Mouse (Mus musculus): ENCODE data around the gene Prdm9. TPM values are rescaled to one million over a fixed set of nuclear protein-coding genes. Genes with fewer than 3 reads are reported as not detected.

Gene Prdm9
- total and polyA plus RNA-seq, 3 experiments, result 4.4 to 6.6 (median 5.0) TPM

DNA sequence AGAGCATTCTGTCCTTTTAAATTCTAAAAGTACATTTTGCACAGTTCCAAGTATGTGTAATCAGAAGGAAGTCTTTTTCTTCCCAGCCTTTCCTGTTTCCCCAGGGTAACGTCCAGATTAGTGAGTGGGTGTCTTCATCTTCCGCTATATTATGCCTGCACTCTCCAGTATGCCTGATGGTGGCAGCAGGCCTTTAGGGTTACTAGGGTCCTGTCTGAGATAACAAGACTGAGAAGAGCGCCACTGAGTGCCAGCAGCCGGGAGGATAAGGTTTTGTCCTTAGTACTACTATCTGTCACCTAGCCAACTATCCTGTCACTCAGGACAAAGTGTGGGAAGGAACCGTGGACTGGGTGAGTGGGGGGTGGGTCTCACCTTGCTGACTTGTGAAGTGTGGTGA lies 46.4 kb downstream of the Prdm9 start:
- no peak overlapping the region for H3K4me2 ChIP-seq (ENCODE audit: insufficient read depth, low read depth, poor library complexity, severe bottlenecking)

GRCm38 (mm10) chr17:15510694-15511093 lies 53.5 kb downstream of the Prdm9 start:
- Histone ChIP-seq H3K9me3 (replicated peaks; ENCODE audit: low read length) (no peaks in the 10 kb centered on the region), H3K27ac (ENCODE audit: insufficient read depth, low read depth) (no peak overlapping the region), H3K36me3 (replicated peaks in 1 of 2; ENCODE audit: control insufficient read depth in 1 of 2, insufficient read depth in 1 of 2, low read length in 1 of 2) (peaks cover 71 to 87% of the 10 kb centered on the region in 2 experiments), H3K4me3 (replicated peaks in 1 of 3; ENCODE audit: low read depth in 2 of 3, low read length in 2 of 3, poor library complexity in 1 of 3) (no peak overlapping the region), H3K79me2 (replicated peaks; ENCODE audit: control insufficient read depth, extremely low read depth, insufficient read depth, poor library complexity, severe bottlenecking) (no peaks in the 10 kb centered on the region), H3K27me3 (replicated peaks) (no peaks in the 10 kb centered on the region), H3K4me2 (ENCODE audit: insufficient read depth, low read depth, poor library complexity, severe bottlenecking) (no peak overlapping the region), H3K4me1 (ENCODE audit: control insufficient read depth in 1 of 2, insufficient read depth in 2 of 2) (no peaks in the 10 kb centered on the region), H3K9ac (ENCODE audit: insufficient read depth, low read depth) (no peak overlapping the region)
- in situ Hi-C loops (cut with MboI; ENCODE audit: low pct_ligation_motif_present, low pct_unique_long_range_greater_than_20kb, low sequenced_read_pairs), result no loop called here
- no peak for TF ChIP-seq USF1 (IDR thresholded peaks at IDR 0.05; ENCODE audit: low read depth, low read length)
- TF ChIP-seq CHD2 (IDR thresholded peaks at IDR 0.05; ENCODE audit: low read length), result no peak
- TF ChIP-seq NRF1 (IDR thresholded peaks at IDR 0.05; ENCODE audit: low read depth, low read length), result no peak
- TF ChIP-seq PAX5 (IDR thresholded peaks at IDR 0.05; ENCODE audit: low read length), result no peak
- TF ChIP-seq ZKSCAN1 (IDR thresholded peaks at IDR 0.05; ENCODE audit: borderline replicate concordance, low read depth, low read length), result no peak
- no peak for TF ChIP-seq ETS1 (conservative IDR thresholded peaks at IDR 0.05; ENCODE audit: low read depth, low read length)
- TF ChIP-seq POLR2A (IDR thresholded peaks at IDR 0.05; ENCODE audit: low read depth, low read length), result no peak
- no peak for TF ChIP-seq ZNF384 (IDR thresholded peaks at IDR 0.05; ENCODE audit: low read depth, low read length)
- dilution Hi-C loops (cut with MboI; ENCODE audit: extremely low pct_ligation_motif_present, extremely low pct_unique_long_range_greater_than_20kb, low sequenced_read_pairs), result no loop called here
- no peak for DNase-seq (ENCODE audit: extremely low read depth)

More for the DNA sequence above, 46.4 kb downstream of the Prdm9 start:
- Histone ChIP-seq H3K36me3 (replicated peaks in 1 of 2; ENCODE audit: control insufficient read depth in 1 of 2, insufficient read depth in 1 of 2, low read length in 1 of 2) (peaks cover 68 to 93% of the 10 kb centered on the region in 2 experiments), H3K27ac (ENCODE audit: insufficient read depth, low read depth) (no peak overlapping the region), H3K9ac (ENCODE audit: insufficient read depth, low read depth) (no peak overlapping the region), H3K27me3 (replicated peaks) (no peaks in the 10 kb centered on the region), H3K9me3 (replicated peaks; ENCODE audit: low read length) (no peaks in the 10 kb centered on the region), H3K79me2 (replicated peaks; ENCODE audit: control insufficient read depth, extremely low read depth, insufficient read depth, poor library complexity, severe bottlenecking) (no peaks in the 10 kb centered on the region), H3K4me3 (replicated peaks in 1 of 3; ENCODE audit: low read depth in 2 of 3, low read length in 2 of 3, poor library complexity in 1 of 3) (no peak overlapping the region), H3K4me1 (ENCODE audit: control insufficient read depth in 1 of 2, insufficient read depth in 2 of 2) (no peaks in the 10 kb centered on the region)
- dilution Hi-C loops (cut with MboI; ENCODE audit: extremely low pct_ligation_motif_present, extremely low pct_unique_long_range_greater_than_20kb, low sequenced_read_pairs), result no loop called here
- in situ Hi-C loops (cut with MboI; ENCODE audit: low pct_ligation_motif_present, low pct_unique_long_range_greater_than_20kb, low sequenced_read_pairs), result no loop called here
- TF ChIP-seq ELF1 (IDR thresholded peaks at IDR 0.05; ENCODE audit: low read depth, low read length), result no peak
- no peak for TF ChIP-seq ZKSCAN1 (IDR thresholded peaks at IDR 0.05; ENCODE audit: borderline replicate concordance, low read depth, low read length)
- TF ChIP-seq BHLHE40 (IDR thresholded peaks at IDR 0.05; ENCODE audit: low read depth, low read length), result no peak
- no peak for TF ChIP-seq RCOR1 (conservative IDR thresholded peaks at IDR 0.05; ENCODE audit: low read depth, low read length)
- TF ChIP-seq CHD2 (IDR thresholded peaks at IDR 0.05; ENCODE audit: low read length), result no peak
- TF ChIP-seq SIN3A (IDR thresholded peaks at IDR 0.05; ENCODE audit: low read length), result no peak
- no peak for TF ChIP-seq PAX5 (IDR thresholded peaks at IDR 0.05; ENCODE audit: low read length)
- no peak for TF ChIP-seq POLR2AphosphoS2 (IDR thresholded peaks at IDR 0.05; ENCODE audit: low read depth, low read length)
- no peak for DNase-seq (ENCODE audit: extremely low read depth)

Measured in CH12.LX (cell line).